ENCODE assay signal across 9 mouse cellular contexts in genomic region chr10:67053475-67053874, GRCm38 (mm10). TPM values are rescaled to one million over a fixed set of nuclear protein-coding genes. Genes with fewer than 3 reads are reported as not detected.
DNase-seq lines count a peak whose midpoint lies in the region; ATAC-seq and TF ChIP-seq lines count a peak whose summit lies in the region.
"Had no signal": no experiment of that assay in that cellular context is flagged by ENCODE, and none has a peak within 500 bp of the region (broad histone marks: within the 10 kb centered on the region; RNA-seq: fewer than 3 reads in every experiment).

No protein-coding gene starts in this region.

- DNase-seq in kidney, postnatal 0 days (ENCODE audit: low spot score): peak; percentile 73
- DNase-seq in kidney, postnatal 14 days: no peak
- peak; percentile 50 for DNase-seq in embryonic facial prominence, embryonic 14.5 days (ENCODE audit: low spot score)
- peak; percentile 38 to 54 for DNase-seq in heart, postnatal 10 days
- DNase-seq in lung, adult 2 months: no peak
- DNase-seq in right cerebral cortex, adult 2 months (ENCODE audit: low spot score in 2 of 2): no peak
- no peak for DNase-seq in frontal cortex, postnatal 14 days (ENCODE audit: low spot score in 2 of 2)
- DNase-seq: cerebellum, adult 9-10 months had no signal

- no peak for TF ChIP-seq POLR2A in lung, adult 2 months (IDR thresholded peaks at IDR 0.05; ENCODE audit: borderline replicate concordance, extremely low read depth, low read depth, low read length)

- no peak overlapping the region for H3K4me3 ChIP-seq in kidney, postnatal 0 days (replicated peaks; ENCODE audit: low read depth, low read length)
- H3K4me3 ChIP-seq in embryonic facial prominence, embryonic 14.5 days (ENCODE audit: low read depth, low read length): no peak overlapping the region
- H3K4me3 ChIP-seq in neural tube, embryonic 13.5 days: no peak overlapping the region
- H3K4me3 ChIP-seq in lung, adult 2 months (replicated peaks; ENCODE audit: extremely low read depth, low read depth, low read length): no peak overlapping the region

- no peaks in the 10 kb centered on the region for H3K27me3 ChIP-seq in kidney, postnatal 0 days (ENCODE audit: insufficient read depth, low read length)
- H3K27me3 ChIP-seq in embryonic facial prominence, embryonic 14.5 days (replicated peaks; ENCODE audit: control insufficient read depth, insufficient read depth, low read length): no peaks in the 10 kb centered on the region
- no peaks in the 10 kb centered on the region for H3K27me3 ChIP-seq in neural tube, embryonic 13.5 days

- WGBS in kidney, postnatal 0 days: 14% methylated on average over 9 of the region's 9 CpGs
- WGBS in embryonic facial prominence, embryonic 14.5 days: 19% methylated on average over 9 of the region's 9 CpGs
- WGBS in neural tube, embryonic 13.5 days: 21% methylated on average over 9 of the region's 9 CpGs
- 39% methylated on average over 9 of the region's 9 CpGs for WGBS in lung, adult 2 months

- H3K27ac ChIP-seq in kidney, postnatal 0 days: peak overlapping the region; percentile 54
- peak overlapping the region; percentile 8 for H3K27ac ChIP-seq in embryonic facial prominence, embryonic 14.5 days (replicated peaks; ENCODE audit: low read depth, low read length)
- peak overlapping the region; percentile 69 for H3K27ac ChIP-seq in neural tube, embryonic 13.5 days (replicated peaks)

- no peak for TF ChIP-seq CTCF in kidney, postnatal 0 days (IDR thresholded peaks at IDR 0.05; ENCODE audit: low read depth)
- no peak for TF ChIP-seq CTCF in lung, adult 2 months (IDR thresholded peaks at IDR 0.05; ENCODE audit: insufficient read depth, low read length)

- ATAC-seq in kidney, postnatal 0 days (replicated peaks; ENCODE audit: low FRiP score, low read depth): no peak
- no peak for ATAC-seq in embryonic facial prominence, embryonic 14.5 days (ENCODE audit: low read depth)
- ATAC-seq in neural tube, embryonic 13.5 days (ENCODE audit: low read depth): peak; percentile 60; the same call in 1 of the 2 replicates

- H3K4me1 ChIP-seq in kidney, postnatal 0 days (replicated peaks; ENCODE audit: insufficient read depth, low read length): peaks cover 14% of the 10 kb centered on the region
- peaks cover 59% of the 10 kb centered on the region for H3K4me1 ChIP-seq in embryonic facial prominence, embryonic 14.5 days (ENCODE audit: control insufficient read depth, insufficient read depth, low read length)
- H3K4me1 ChIP-seq in neural tube, embryonic 13.5 days (replicated peaks): peaks cover 62% of the 10 kb centered on the region
- peaks cover 19% of the 10 kb centered on the region for H3K4me1 ChIP-seq in lung, adult 2 months (ENCODE audit: control insufficient read depth, insufficient read depth, low read length)

- peak overlapping the region; percentile 4; the same call in 1 of the 2 replicates for H3K4me2 ChIP-seq in kidney, postnatal 0 days (ENCODE audit: low read length)
- H3K4me2 ChIP-seq in embryonic facial prominence, embryonic 14.5 days (ENCODE audit: low read depth, low read length): no peak overlapping the region
- H3K4me2 ChIP-seq in neural tube, embryonic 13.5 days: no peak overlapping the region

- H3K36me3 ChIP-seq in kidney, postnatal 0 days (ENCODE audit: insufficient read depth, low read length): no peaks in the 10 kb centered on the region
- no peaks in the 10 kb centered on the region for H3K36me3 ChIP-seq in embryonic facial prominence, embryonic 14.5 days (ENCODE audit: control insufficient read depth, insufficient read depth, low read length)
- no peaks in the 10 kb centered on the region for H3K36me3 ChIP-seq in neural tube, embryonic 13.5 days

- no peak overlapping the region for H3K9ac ChIP-seq in kidney, postnatal 0 days (ENCODE audit: low read depth, low read length)
- H3K9ac ChIP-seq in embryonic facial prominence, embryonic 14.5 days (ENCODE audit: low read depth, low read length): no peak overlapping the region
- H3K9ac ChIP-seq in neural tube, embryonic 13.5 days: no peak overlapping the region

- intact Hi-C loops in heart, postnatal 10 days (cut with DNase I): no loop called here

- no peaks in the 10 kb centered on the region for H3K9me3 ChIP-seq in kidney, postnatal 0 days (replicated peaks; ENCODE audit: low read length)
- H3K9me3 ChIP-seq in embryonic facial prominence, embryonic 14.5 days (ENCODE audit: control insufficient read depth, low read length): no peaks in the 10 kb centered on the region
- H3K9me3 ChIP-seq in neural tube, embryonic 13.5 days: no peaks in the 10 kb centered on the region

RNA-seq across cellular contexts. Expression of gene Jmjd1c, which starts 42.5 kb away (rescaled TPM):
- polyA plus RNA-seq in kidney, postnatal 0 days (2015; fragmentation: Nextera tagmentation; extraction: Ambion mirVana): 35.2 and 40.8 TPM in 2 replicates
- polyA plus RNA-seq in embryonic facial prominence, embryonic 14.5 days (2014; fragmentation: Nextera tagmentation; extraction: Ambion mirVana): 44.0 and 44.4 TPM in 2 replicates
- 10 to 100 TPM; 55.9 to 64.7 TPM for total RNA-seq in heart, postnatal 10 days (2021)
- 51.4 and 52.4 TPM in 2 replicates for polyA plus RNA-seq in neural tube, embryonic 13.5 days (2015; fragmentation: Nextera tagmentation; extraction: Ambion mirVana)
- polyA plus RNA-seq in lung, adult 2 months (2012; rRNA removed): 16.4 and 19.4 TPM in 2 replicates

RNA-seq across cellular contexts. Expression of gene Reep3, which starts 43.3 kb away (rescaled TPM):
- 44.7 and 50.9 TPM in 2 replicates for polyA plus RNA-seq in kidney, postnatal 0 days (2015; fragmentation: Nextera tagmentation; extraction: Ambion mirVana)
- 39.6 and 40.0 TPM in 2 replicates for polyA plus RNA-seq in embryonic facial prominence, embryonic 14.5 days (2014; fragmentation: Nextera tagmentation; extraction: Ambion mirVana)
- 10 to 100 TPM; 41.5 to 41.9 TPM for total RNA-seq in heart, postnatal 10 days (2021)
- 54.6 and 61.1 TPM in 2 replicates for polyA plus RNA-seq in neural tube, embryonic 13.5 days (2015; fragmentation: Nextera tagmentation; extraction: Ambion mirVana)
- polyA plus RNA-seq in lung, adult 2 months (2012; rRNA removed): 16.7 and 26.5 TPM in 2 replicates

Comparison
In these comparisons a context has a peak if more than half of its experiments do, and no peak if none do; other contexts are left out.
1. DNase-seq: peak in kidney, postnatal 0 days (single experiment), embryonic facial prominence, embryonic 14.5 days (single experiment) and heart, postnatal 10 days (2 of 2); none in kidney, postnatal 14 days (single experiment), lung, adult 2 months (single experiment), right cerebral cortex, adult 2 months (0 of 2) and frontal cortex, postnatal 14 days (0 of 2).
2. H3K27ac ChIP-seq: peak in every context shown above with its lines; median percentile 69 in neural tube, embryonic 13.5 days; 54 in kidney, postnatal 0 days; 8 in embryonic facial prominence, embryonic 14.5 days.